Mouse (Mus musculus) testis, adult 2 months (tissue): Measurements from ENCODE around the gene Brinp1. TPM values are rescaled to one million over a fixed set of nuclear protein-coding genes. Genes with fewer than 3 reads are reported as not detected.

Source experiments
- H3K27ac ChIP-seq: fragments of 200-500 bp; 2 replicates; pipeline ENCODE4 v1.5.1; 2012; ENCODE audit warnings: low read depth, low read length; ENCODE audit not compliant: control insufficient read depth, insufficient read depth
- H3K27me3 ChIP-seq: fragments of 200-500 bp; 2 replicates; pipeline ENCODE4 v1.6.1; 2012; ENCODE audit warnings: mild to moderate bottlenecking, low read length, moderate library complexity; ENCODE audit not compliant: control insufficient read depth, insufficient read depth
- H3K36me3 ChIP-seq: fragments of 200-500 bp; 2 replicates; pipeline ENCODE4 v1.6.1; 2012; ENCODE audit warnings: mild to moderate bottlenecking, low read length; ENCODE audit not compliant: control insufficient read depth, insufficient read depth
- H3K4me1 ChIP-seq: fragments of 200-500 bp; 2 replicates; pipeline ENCODE4 v1.6.1; 2012; ENCODE audit warnings: low read length; ENCODE audit not compliant: control insufficient read depth, insufficient read depth
- H3K4me3 ChIP-seq: fragments of 200-500 bp; 2 replicates; pipeline ENCODE4 v1.5.1; 2012; ENCODE audit warnings: low read depth, mild to moderate bottlenecking, low read length, moderate library complexity, mixed read lengths; ENCODE audit not compliant: control insufficient read depth
- CTCF ChIP-seq: fragments of 200-500 bp; IDR thresholded peaks from 2 replicates; pipeline ENCODE4 v1.5.1; 2012; ENCODE audit warnings: low read depth, mild to moderate bottlenecking, inconsistent platforms, low read length, moderate library complexity; ENCODE audit not compliant: control insufficient read depth, insufficient read depth, insufficient replicate concordance
- POLR2A ChIP-seq: fragments of 200-500 bp; IDR thresholded peaks from 2 replicates; pipeline ENCODE4 v1.6.1; 2012; ENCODE audit warnings: low read depth, mild to moderate bottlenecking, inconsistent platforms, low read length, moderate library complexity; ENCODE audit not compliant: control insufficient read depth
- polyA plus RNA-seq: library from polyadenylated mRNA; depleted of rRNA; stranded (reverse); fragments of >200 nt; gene quantifications from 2 replicates; pipeline ENCODE4 v1.2.3, GENCODE M21; 2012

Gene Brinp1
- polyA plus RNA-seq, 1 experiment = 0.30 TPM

- no peak for TF ChIP-seq CTCF
- TF ChIP-seq POLR2A = no peak
- H3K36me3 ChIP-seq = no peaks in the 10 kb centered on the region
These were observed 166.6 kb downstream of the Brinp1 start for GRCm38 (mm10) chr4:68787642-68788041.

GRCm38 (mm10) chr4:68768256-68768655 is 185.9 kb downstream of the Brinp1 start:
- no peak overlapping the region for H3K27ac ChIP-seq
- no peaks in the 10 kb centered on the region for H3K36me3 ChIP-seq
- TF ChIP-seq POLR2A = no peak
- no peak for TF ChIP-seq CTCF
- no peaks in the 10 kb centered on the region for H3K27me3 ChIP-seq
- no peak overlapping the region for H3K4me3 ChIP-seq
- no peaks in the 10 kb centered on the region for H3K4me1 ChIP-seq

More at GRCm38 (mm10) chr4:68787642-68788041, 166.6 kb downstream of the Brinp1 start:
- Histone ChIP-seq H3K27me3 (no peaks in the 10 kb centered on the region), H3K4me3 (no peak overlapping the region), H3K4me1 (no peaks in the 10 kb centered on the region), H3K27ac (no peak overlapping the region)

- no peaks in the 10 kb centered on the region for H3K27me3 ChIP-seq
- no peaks in the 10 kb centered on the region; the same call in 1 of the 2 replicates for H3K4me1 ChIP-seq
- TF ChIP-seq CTCF (no peak), POLR2A (no peak)
These were observed 186.8 kb downstream of the Brinp1 start for GRCm38 (mm10) chr4:68767393-68767792.

GRCm38 (mm10) chr4:68765772-68766573 is 188.2 kb downstream of the Brinp1 start:
- Histone ChIP-seq H3K27me3 (no peaks in the 10 kb centered on the region), H3K4me3 (no peak overlapping the region), H3K4me1 (no peaks in the 10 kb centered on the region; the same call in 1 of the 2 replicates), H3K27ac (no peak overlapping the region), H3K36me3 (no peaks in the 10 kb centered on the region)
- TF ChIP-seq CTCF = no peak
- no peak for TF ChIP-seq POLR2A

More at GRCm38 (mm10) chr4:68767393-68767792, 186.8 kb downstream of the Brinp1 start:
- Histone ChIP-seq H3K27ac (no peak overlapping the region), H3K36me3 (no peaks in the 10 kb centered on the region), H3K4me3 (no peak overlapping the region)

GRCm38 (mm10) chr4:68764937-68765336 is 189.3 kb downstream of the Brinp1 start:
- TF ChIP-seq CTCF = no peak
- TF ChIP-seq POLR2A = no peak
- no peaks in the 10 kb centered on the region for H3K36me3 ChIP-seq
- H3K4me1 ChIP-seq = no peaks in the 10 kb centered on the region; the same call in 1 of the 2 replicates
- H3K27me3 ChIP-seq = no peaks in the 10 kb centered on the region
- no peak overlapping the region for H3K4me3 ChIP-seq
- H3K27ac ChIP-seq = no peak overlapping the region

- TF ChIP-seq POLR2A = no peak
- no peak for TF ChIP-seq CTCF
- no peaks in the 10 kb centered on the region for H3K27me3 ChIP-seq
These were observed 233.2 kb downstream of the Brinp1 start for GRCm38 (mm10) chr4:68720983-68721382.

More at GRCm38 (mm10) chr4:68720983-68721382, 233.2 kb downstream of the Brinp1 start:
- Histone ChIP-seq H3K36me3 (no peaks in the 10 kb centered on the region), H3K4me1 (no peaks in the 10 kb centered on the region), H3K27ac (no peak overlapping the region), H3K4me3 (no peak overlapping the region)
